Mouse (Mus musculus): ENCODE measurements around the gene Prrt2. TPM values are rescaled to one million over a fixed set of nuclear protein-coding genes. Genes with fewer than 3 reads are reported as not detected.
A peak's percentile ranks its signal among the peaks of the same experiment; 100 is the strongest.

The Prrt2 gene
- polyA plus RNA-seq, 1 experiment = 0.68 TPM

DNA sequence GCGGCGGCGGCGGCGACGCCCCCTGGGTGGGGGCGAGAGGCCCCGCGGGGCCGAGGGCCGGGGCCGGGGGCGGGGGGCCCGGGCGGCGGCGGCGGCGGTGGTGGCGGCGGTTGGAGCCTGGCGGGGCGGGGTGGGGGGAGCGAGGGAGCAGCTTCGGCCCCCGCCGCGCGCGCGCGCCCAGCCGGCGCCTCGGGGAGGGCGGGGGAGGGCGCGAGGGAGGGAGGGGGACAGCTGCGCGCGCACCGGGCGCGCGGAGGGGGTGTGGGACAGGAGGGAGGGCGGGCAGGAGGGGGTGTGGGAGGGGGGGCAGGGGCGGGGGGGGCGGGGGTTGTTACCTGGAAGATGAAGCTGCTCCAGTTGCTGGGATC, 5.6 kb upstream of the Prrt2 start:
- H3K36me3 ChIP-seq (replicated peaks; ENCODE audit: low read length) = peaks cover 70% of the 10 kb centered on the region
- no peaks in the 10 kb centered on the region for H3K9me3 ChIP-seq
- no peaks in the 10 kb centered on the region for H3K27me3 ChIP-seq (replicated peaks)
- no peak for TF ChIP-seq GATA1 (IDR thresholded peaks at IDR 0.05; ENCODE audit: borderline replicate concordance, low read length)
- H3K4me1 ChIP-seq = peaks cover 82% of the 10 kb centered on the region
- peak overlapping the region; percentile 96 for H3K4me3 ChIP-seq (replicated peaks)

DNA sequence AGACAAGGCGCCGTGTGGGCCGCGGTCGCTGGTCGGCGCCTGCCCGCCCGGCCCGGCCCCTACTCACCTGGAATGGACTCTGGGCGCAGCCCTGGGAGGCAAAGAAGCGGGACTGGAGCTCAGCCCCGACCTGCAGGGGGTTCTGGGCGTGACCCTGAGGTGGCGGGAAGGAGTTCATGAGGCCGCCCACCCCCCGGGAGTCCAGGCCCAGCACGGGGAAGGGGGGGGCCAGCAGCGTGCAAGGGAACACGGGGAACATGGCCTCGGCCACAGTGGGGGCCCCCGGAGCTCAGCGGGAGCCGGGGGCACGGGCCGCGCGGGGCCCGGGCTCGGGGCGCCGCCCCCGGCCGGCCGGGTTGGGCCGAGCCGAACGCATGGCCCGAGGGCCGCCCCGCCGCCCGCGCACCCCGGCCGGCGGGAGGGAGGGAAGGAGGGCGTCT, 5.2 kb upstream of the Prrt2 start:
- H3K4me1 ChIP-seq = peaks cover 82% of the 10 kb centered on the region
- peak overlapping the region; percentile 96 for H3K4me3 ChIP-seq (replicated peaks)
- H3K9me3 ChIP-seq = no peaks in the 10 kb centered on the region
- H3K36me3 ChIP-seq (replicated peaks; ENCODE audit: low read length) = peaks cover 70% of the 10 kb centered on the region
- H3K27me3 ChIP-seq (replicated peaks) = no peaks in the 10 kb centered on the region
- no peak for TF ChIP-seq GATA1 (IDR thresholded peaks at IDR 0.05; ENCODE audit: borderline replicate concordance, low read length)
- no peak for TF ChIP-seq FLI1 (IDR thresholded peaks at IDR 0.05; ENCODE audit: low read length)

DNA sequence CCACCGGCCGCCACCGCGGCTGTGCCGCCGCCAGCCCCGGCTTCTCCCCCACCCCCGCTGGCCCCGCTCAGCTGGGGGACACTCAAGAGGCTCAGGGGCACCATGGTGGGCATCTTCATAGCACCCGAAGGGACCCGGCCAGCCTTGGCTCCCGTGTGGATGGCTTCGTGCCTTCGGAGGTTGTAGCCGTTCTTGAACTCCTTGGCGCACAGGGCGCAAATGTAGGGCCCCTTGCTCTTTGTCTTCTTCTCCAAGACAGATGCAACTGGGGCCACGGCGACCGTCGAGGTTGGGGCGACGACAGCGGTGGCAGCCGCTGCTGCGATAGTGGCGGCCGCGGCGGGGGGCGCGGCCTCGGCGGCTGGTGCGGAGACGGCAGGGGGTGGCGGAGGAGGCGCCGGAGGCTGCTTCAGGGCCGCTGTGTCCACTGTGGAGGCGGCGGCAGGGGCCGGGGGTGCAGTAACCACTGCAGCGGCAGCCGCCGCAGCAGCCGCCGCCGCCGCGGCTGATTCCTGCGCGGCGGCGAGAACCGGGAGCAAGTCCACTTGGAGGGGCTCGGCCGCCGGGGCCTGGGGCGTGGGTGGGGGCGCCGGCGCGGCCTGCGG, 4.6 kb upstream of the Prrt2 start:
- H3K4me1 ChIP-seq = peaks cover 82% of the 10 kb centered on the region
- no peaks in the 10 kb centered on the region for H3K27me3 ChIP-seq (replicated peaks)
- H3K4me3 ChIP-seq (replicated peaks) = peak overlapping the region; percentile 96
- no peaks in the 10 kb centered on the region for H3K9me3 ChIP-seq
- no peak for TF ChIP-seq GATA1 (IDR thresholded peaks at IDR 0.05; ENCODE audit: borderline replicate concordance, low read length)
- no peak for TF ChIP-seq FLI1 (IDR thresholded peaks at IDR 0.05; ENCODE audit: low read length)
- H3K36me3 ChIP-seq (replicated peaks; ENCODE audit: low read length) = peaks cover 68% of the 10 kb centered on the region

DNA sequence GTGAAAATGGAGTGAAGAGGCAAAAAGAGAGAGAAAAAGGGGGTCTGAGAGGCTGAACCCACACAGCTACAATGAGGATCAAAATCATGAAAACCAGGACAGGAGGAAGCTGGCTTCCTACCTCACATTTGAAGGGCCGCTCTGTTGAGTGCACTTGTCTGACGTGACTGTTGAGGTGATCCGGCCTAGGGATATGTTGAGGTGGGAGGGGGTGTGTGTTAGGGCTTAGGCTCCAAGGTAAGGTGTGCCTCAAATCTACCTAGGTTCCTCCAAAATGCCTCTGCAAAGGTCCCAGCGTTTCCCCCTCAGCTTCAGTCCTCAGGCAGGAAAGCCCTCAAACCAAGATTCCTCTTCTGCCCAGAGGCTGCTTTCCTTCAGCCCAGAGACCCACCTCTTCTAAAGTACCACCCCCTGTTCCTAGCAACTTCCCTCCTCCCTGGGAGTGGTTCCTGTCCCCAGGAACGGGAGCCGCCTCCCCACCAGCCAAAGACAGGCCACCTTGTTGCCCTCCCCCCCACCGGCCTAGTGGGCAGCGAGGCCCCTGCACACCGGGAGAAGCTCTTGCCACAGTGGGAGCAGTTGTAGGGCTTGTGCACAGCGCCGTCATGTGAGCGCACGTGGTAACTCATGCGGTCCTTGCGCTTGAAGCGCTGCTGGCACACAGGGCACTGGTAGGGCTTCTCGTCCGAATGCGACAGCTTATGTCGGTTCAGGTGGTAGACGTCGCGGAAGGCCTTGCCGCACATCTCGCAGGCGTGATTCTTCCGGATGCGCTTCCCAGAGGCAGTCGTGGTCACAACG, 3.9 kb upstream of the Prrt2 start:
- Histone ChIP-seq H3K9me3 (no peaks in the 10 kb centered on the region), H3K27me3 (replicated peaks) (no peaks in the 10 kb centered on the region), H3K4me1 (peaks cover 82% of the 10 kb centered on the region), H3K4me3 (replicated peaks) (peak overlapping the region; percentile 96), H3K36me3 (replicated peaks; ENCODE audit: low read length) (peaks cover 64% of the 10 kb centered on the region)
- TF ChIP-seq FLI1 (IDR thresholded peaks at IDR 0.05; ENCODE audit: low read length) (no peak), GATA1 (IDR thresholded peaks at IDR 0.05; ENCODE audit: borderline replicate concordance, low read length) (no peak)

DNA sequence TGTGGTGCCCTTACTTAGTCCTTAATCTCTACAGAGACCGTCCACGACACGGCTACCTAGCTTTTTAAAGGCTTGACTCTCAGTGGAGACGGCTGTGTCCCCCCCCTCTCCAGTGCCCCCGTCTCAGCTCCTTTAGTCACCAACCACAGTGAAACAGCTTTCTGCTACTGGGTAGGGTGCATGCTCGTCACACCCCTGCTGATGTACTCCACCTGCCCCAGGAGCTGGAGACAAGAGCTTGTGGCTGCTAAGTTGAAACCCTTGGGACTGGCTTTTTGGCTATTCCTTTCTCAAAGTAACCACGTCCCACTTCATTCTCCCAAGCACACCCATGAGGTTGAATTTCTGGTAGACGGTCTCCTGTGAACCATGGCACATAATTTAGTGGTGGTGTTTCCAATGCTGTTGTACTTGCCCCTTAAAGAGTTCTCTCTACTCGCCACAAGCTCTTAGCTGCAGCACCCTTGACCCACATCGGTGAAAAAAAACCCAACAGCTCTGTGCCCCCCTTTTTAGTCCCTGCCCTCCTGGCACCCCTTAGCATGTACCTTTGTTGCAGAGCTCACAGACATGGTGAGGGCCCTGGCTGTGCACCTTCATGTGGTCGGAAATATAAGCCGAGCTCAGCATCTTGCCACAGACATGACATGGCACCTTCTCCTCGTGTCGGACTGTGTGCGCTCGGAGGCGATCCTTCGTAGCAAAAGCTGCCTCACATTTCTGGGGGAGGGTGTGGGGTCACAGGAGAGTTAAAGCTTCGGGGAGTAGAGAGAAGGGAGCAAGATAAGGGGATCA, 3.1 kb upstream of the Prrt2 start:
- Histone ChIP-seq H3K4me3 (replicated peaks) (peak overlapping the region; percentile 96), H3K4me1 (peaks cover 76% of the 10 kb centered on the region), H3K27me3 (replicated peaks) (no peaks in the 10 kb centered on the region), H3K9me3 (no peaks in the 10 kb centered on the region), H3K36me3 (replicated peaks; ENCODE audit: low read length) (peaks cover 60% of the 10 kb centered on the region)
- TF ChIP-seq FLI1 (IDR thresholded peaks at IDR 0.05; ENCODE audit: low read length) (no peak), GATA1 (IDR thresholded peaks at IDR 0.05; ENCODE audit: borderline replicate concordance, low read length) (no peak)

DNA sequence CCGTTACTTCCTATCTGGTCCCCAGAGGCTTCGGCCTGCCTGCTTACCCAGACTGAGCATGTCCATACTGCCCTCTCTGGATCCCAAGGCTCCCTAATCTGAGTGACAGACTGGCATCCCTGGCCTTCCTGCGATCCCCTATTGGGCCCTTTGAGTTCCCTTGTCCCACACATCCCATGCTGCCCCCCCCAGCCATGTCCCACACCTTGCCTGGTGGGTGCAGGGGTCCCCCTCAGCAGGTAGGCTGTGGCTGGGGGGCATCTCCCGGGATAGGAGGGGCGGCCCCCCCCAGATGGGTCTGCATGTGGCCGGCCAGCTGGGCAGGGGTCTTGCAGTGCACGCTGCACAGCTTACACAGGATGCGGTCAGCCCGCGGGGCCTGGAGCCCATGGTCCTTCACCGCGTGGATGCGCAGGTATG, 2.3 kb upstream of the Prrt2 start:
- no peak for TF ChIP-seq FLI1 (IDR thresholded peaks at IDR 0.05; ENCODE audit: low read length)
- TF ChIP-seq GATA1 (IDR thresholded peaks at IDR 0.05; ENCODE audit: borderline replicate concordance, low read length) = no peak
- peak overlapping the region; percentile 96 for H3K4me3 ChIP-seq (replicated peaks)
- peaks cover 76% of the 10 kb centered on the region for H3K4me1 ChIP-seq
- no peaks in the 10 kb centered on the region for H3K9me3 ChIP-seq
- peaks cover 54% of the 10 kb centered on the region for H3K36me3 ChIP-seq (replicated peaks; ENCODE audit: low read length)
- no peaks in the 10 kb centered on the region for H3K27me3 ChIP-seq (replicated peaks)

DNA sequence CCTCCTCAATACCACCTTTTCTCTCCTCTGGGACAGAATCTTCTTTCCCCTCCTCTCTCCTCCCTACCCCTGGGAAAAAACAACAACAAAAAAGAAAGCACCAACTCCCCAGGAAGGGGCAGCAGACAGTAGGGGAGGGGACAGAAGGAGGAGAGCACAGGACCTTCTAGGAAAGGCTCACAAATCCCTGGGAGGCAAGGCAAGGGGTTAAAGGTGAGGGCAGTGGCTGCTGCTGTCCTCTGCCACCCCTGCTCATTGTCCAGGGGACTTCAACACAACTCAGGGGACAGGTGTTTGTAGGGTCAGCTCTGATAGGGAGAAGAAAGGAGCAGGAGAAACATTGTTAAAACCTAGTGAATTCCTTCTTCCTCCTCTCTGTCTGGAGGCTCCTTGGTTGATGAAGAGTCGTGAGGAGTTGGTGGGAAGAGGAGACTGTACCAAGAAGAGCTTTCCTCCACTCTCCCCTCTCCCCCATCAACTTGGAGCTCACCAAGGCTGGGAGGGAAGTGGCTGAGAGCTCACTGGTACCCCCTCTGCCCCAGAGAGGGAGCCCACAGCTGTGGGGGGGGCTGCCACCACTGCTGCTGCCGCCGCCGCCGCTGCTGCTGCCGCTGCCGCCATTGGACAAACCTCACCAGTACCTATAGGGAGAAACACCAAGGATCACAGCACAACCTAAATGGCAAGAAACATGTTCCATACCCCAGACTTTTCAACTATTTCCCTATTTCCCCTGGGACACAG, 1.7 kb upstream of the Prrt2 start:
- TF ChIP-seq GATA1 (IDR thresholded peaks at IDR 0.05; ENCODE audit: borderline replicate concordance, low read length) (no peak), FLI1 (IDR thresholded peaks at IDR 0.05; ENCODE audit: low read length) (no peak)
- peak overlapping the region; percentile 96 for H3K4me3 ChIP-seq (replicated peaks)

DNA sequence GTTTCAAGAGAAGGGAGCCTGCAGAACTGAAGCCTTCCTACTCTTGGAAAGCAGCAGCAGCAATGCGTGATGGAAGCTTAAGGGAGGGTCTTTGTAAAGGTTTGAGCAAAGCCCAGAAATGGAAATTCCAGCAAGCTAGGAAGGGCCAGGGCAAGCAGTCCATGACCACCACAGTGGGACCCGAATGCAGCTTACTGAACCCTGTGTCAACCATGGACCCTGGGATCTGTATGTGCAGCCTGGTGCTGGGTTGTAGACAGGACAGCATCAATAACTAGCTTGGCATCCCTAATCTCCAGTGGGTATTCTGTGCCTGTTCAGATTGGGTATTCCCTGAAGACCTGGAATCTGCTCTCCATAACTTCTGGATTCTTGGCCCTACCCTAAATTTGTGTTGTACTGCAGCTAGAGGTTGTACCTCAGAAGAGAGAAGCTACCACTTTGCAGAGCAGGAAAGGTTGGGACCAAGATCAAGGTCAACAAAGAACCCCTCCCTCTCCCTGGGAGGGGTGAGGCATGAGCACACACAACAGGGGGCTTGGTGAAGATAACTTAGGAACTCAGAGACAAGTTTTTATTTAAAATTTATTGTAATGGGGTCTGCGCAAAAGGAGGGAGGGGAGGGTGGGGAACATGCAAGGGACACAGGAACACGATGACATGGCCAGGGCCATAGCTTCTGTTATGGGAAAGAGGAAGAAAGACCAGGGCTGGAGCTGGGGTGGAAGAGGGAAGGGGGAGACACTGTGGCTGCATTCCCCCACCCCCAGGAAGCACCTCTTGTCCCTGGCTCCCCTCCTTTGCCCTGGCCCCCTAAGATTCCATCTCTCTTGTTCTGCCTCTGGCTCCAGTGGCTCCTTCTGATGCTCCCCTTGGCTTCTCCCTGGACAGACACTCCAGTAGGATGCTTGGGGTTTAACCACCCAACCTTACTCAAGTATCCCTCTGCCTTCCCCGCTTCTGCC, 834 bp upstream of the Prrt2 start:
- no peak for TF ChIP-seq FLI1 (IDR thresholded peaks at IDR 0.05; ENCODE audit: low read length)
- peaks cover 48% of the 10 kb centered on the region for H3K36me3 ChIP-seq (replicated peaks; ENCODE audit: low read length)
- H3K4me1 ChIP-seq = peaks cover 77% of the 10 kb centered on the region
- peak overlapping the region; percentile 83 for H3K4me3 ChIP-seq (replicated peaks)
- no peaks in the 10 kb centered on the region for H3K27me3 ChIP-seq (replicated peaks)
- no peaks in the 10 kb centered on the region for H3K9me3 ChIP-seq

More for the DNA sequence above, 1.7 kb upstream of the Prrt2 start:
- peaks cover 48% of the 10 kb centered on the region for H3K36me3 ChIP-seq (replicated peaks; ENCODE audit: low read length)
- no peaks in the 10 kb centered on the region for H3K9me3 ChIP-seq
- peaks cover 76% of the 10 kb centered on the region for H3K4me1 ChIP-seq
- no peaks in the 10 kb centered on the region for H3K27me3 ChIP-seq (replicated peaks)

All from megakaryocyte, embryonic 14.5 days (primary cell).